Mouse (Mus musculus) lung, postnatal 0 days (tissue): ENCODE measurements around the gene Lpar1. TPM values are rescaled to one million over a fixed set of nuclear protein-coding genes. Genes with fewer than 3 reads are reported as not detected.

ENCODE experiments used
- ATAC-seq: fragments of 200-750 bp; cut with Nextera tagmentation; 2 replicates; pipeline ENCODE4 v1.8.0; 2017; ENCODE audit warnings: moderate library complexity
- DNase-seq: peaks from one replicate; pipeline ENCODE4 v3.0.0-alpha.2; 2016; ENCODE audit warnings: low spot score
- H3K27ac ChIP-seq: fragments of 300-500 bp; sonication (generic); 2 replicates; pipeline ENCODE4 v1.5.1; 2014; ENCODE audit warnings: antibody characterized with exemption, mild to moderate bottlenecking, low read length, mixed read lengths
- H3K27me3 ChIP-seq: fragments of 300-500 bp; sonication (generic); replicated peaks from 2 replicates; pipeline ENCODE4 v1.6.1; 2014; ENCODE audit warnings: low read length, mixed read lengths; ENCODE audit not compliant: insufficient read depth
- H3K36me3 ChIP-seq: fragments of 300-500 bp; sonication (generic); 2 replicates; pipeline ENCODE4 v1.6.1; 2014; ENCODE audit warnings: low read length, mixed read lengths; ENCODE audit not compliant: insufficient read depth
- H3K4me1 ChIP-seq: fragments of 300-500 bp; sonication (generic); 2 replicates; pipeline ENCODE4 v1.6.1; 2014; ENCODE audit warnings: antibody characterized with exemption, low read depth, low read length, mixed read lengths; ENCODE audit not compliant: insufficient read depth
- H3K4me2 ChIP-seq: fragments of 300-500 bp; sonication (generic); replicated peaks from 2 replicates; pipeline ENCODE4 v1.6.1; 2014; ENCODE audit warnings: low read depth, mild to moderate bottlenecking, low read length, moderate library complexity, mixed read lengths
- H3K4me3 ChIP-seq: fragments of 300-500 bp; sonication (generic); 2 replicates; pipeline ENCODE4 v1.5.1; 2014; ENCODE audit warnings: low read depth, low read length
- H3K9ac ChIP-seq: fragments of 300-500 bp; sonication (generic); replicated peaks from 2 replicates; pipeline ENCODE4 v1.6.1; 2014; ENCODE audit warnings: low read depth, mild to moderate bottlenecking
- H3K9me3 ChIP-seq: fragments of 300-500 bp; sonication (generic); 2 replicates; pipeline ENCODE4 v1.6.1; 2016; ENCODE audit warnings: low read length, mixed read lengths
- CTCF ChIP-seq: IDR thresholded peaks from 2 replicates; pipeline ENCODE4 v1.5.1; 2016; ENCODE audit warnings: antibody characterized with exemption, mild to moderate bottlenecking
- EP300 ChIP-seq: IDR thresholded peaks from 2 replicates; pipeline ENCODE4 v1.6.1; 2016; ENCODE audit warnings: antibody characterized with exemption, mild to moderate bottlenecking, control low read depth
- WGBS: fragments of 180-500 bp; shearing (Covaris S2); extraction: QIAGEN DNeasy Blood & Tissue Kit; methylation state at CpG from one replicate; pipeline ENCODE4 v1.1.7; 2014; 5-methylcytosine and 5-hydroxymethylcytosine counted together
- polyA plus RNA-seq: library from polyadenylated mRNA; unstranded; fragments of >200 nt; fragmentation: Nextera tagmentation; extraction: Ambion mirVana; gene quantifications from 2 replicates; pipeline ENCODE4 v1.2.1, GENCODE M21; 2015

The Lpar1 gene
- polyA plus RNA-seq, 1 experiment from 2014 or later: 31.8 TPM

- ATAC-seq (no peak), DNase-seq (no peak)
- H3K4me1 ChIP-seq: peaks cover 5% of the 10 kb centered on the region; the same call in 1 of the 2 replicates
- H3K9me3 ChIP-seq: no peaks in the 10 kb centered on the region
- no peak for TF ChIP-seq EP300
- no peak for TF ChIP-seq CTCF
- no peaks in the 10 kb centered on the region for H3K36me3 ChIP-seq
- H3K4me2 ChIP-seq: no peak overlapping the region
- H3K9ac ChIP-seq: no peak overlapping the region
- no peak overlapping the region for H3K27ac ChIP-seq
- 74% methylated on average over 3 of the region's 3 CpGs for WGBS
- no peaks in the 10 kb centered on the region for H3K27me3 ChIP-seq
- H3K4me3 ChIP-seq: no peak overlapping the region
Observed at GRCm38 (mm10) chr4:58533519-58533918, 20.2 kb downstream of the Lpar1 start.

- 71% methylated on average over 3 of the region's 3 CpGs for WGBS
Observed at GRCm38 (mm10) chr4:58532326-58532725, 21.4 kb downstream of the Lpar1 start.

GRCm38 (mm10) chr4:58530706-58531105, 23.0 kb downstream of the Lpar1 start:
- ATAC-seq (no peak), DNase-seq (no peak)
- Histone ChIP-seq H3K9ac (no peak overlapping the region), H3K4me1 (peaks cover 5% of the 10 kb centered on the region; the same call in 1 of the 2 replicates), H3K36me3 (no peaks in the 10 kb centered on the region), H3K27ac (no peak overlapping the region), H3K4me3 (no peak overlapping the region), H3K4me2 (no peak overlapping the region), H3K27me3 (no peaks in the 10 kb centered on the region), H3K9me3 (no peaks in the 10 kb centered on the region)
- 89% methylated on average over 5 of the region's 5 CpGs for WGBS
- TF ChIP-seq EP300: no peak
- TF ChIP-seq CTCF: no peak

More at GRCm38 (mm10) chr4:58532326-58532725, 21.4 kb downstream of the Lpar1 start:
- Histone ChIP-seq H3K36me3 (no peaks in the 10 kb centered on the region), H3K4me3 (no peak overlapping the region), H3K4me2 (no peak overlapping the region), H3K9ac (no peak overlapping the region), H3K4me1 (peaks cover 5% of the 10 kb centered on the region; the same call in 1 of the 2 replicates), H3K27me3 (no peaks in the 10 kb centered on the region), H3K9me3 (no peaks in the 10 kb centered on the region), H3K27ac (no peak overlapping the region)
- TF ChIP-seq CTCF (no peak), EP300 (no peak)
- DNase-seq (no peak), ATAC-seq (no peak)

GRCm38 (mm10) chr4:58530279-58530678, 23.4 kb downstream of the Lpar1 start:
- no peak for ATAC-seq
- no peak for DNase-seq
- H3K4me1 ChIP-seq: peaks cover 5% of the 10 kb centered on the region; the same call in 1 of the 2 replicates
- no peak overlapping the region for H3K9ac ChIP-seq
- no peak overlapping the region for H3K4me2 ChIP-seq
- H3K4me3 ChIP-seq: no peak overlapping the region
- no peaks in the 10 kb centered on the region for H3K36me3 ChIP-seq
- H3K27ac ChIP-seq: no peak overlapping the region
- TF ChIP-seq EP300: no peak
- TF ChIP-seq CTCF: no peak
- H3K27me3 ChIP-seq: no peaks in the 10 kb centered on the region
- no peaks in the 10 kb centered on the region for H3K9me3 ChIP-seq
- 45% methylated on average over 3 of the region's 3 CpGs for WGBS

- no peak overlapping the region for H3K4me3 ChIP-seq
- DNase-seq (no peak), ATAC-seq (no peak)
- no peak overlapping the region for H3K27ac ChIP-seq
- H3K9ac ChIP-seq: no peak overlapping the region
- 85% methylated on average over 3 of the region's 3 CpGs for WGBS
- no peaks in the 10 kb centered on the region for H3K27me3 ChIP-seq
- no peak overlapping the region for H3K4me2 ChIP-seq
- no peak for TF ChIP-seq EP300
- TF ChIP-seq CTCF: no peak
- H3K9me3 ChIP-seq: no peaks in the 10 kb centered on the region
- no peaks in the 10 kb centered on the region for H3K4me1 ChIP-seq
- no peaks in the 10 kb centered on the region for H3K36me3 ChIP-seq
Observed at GRCm38 (mm10) chr4:58527852-58528251, 25.8 kb downstream of the Lpar1 start.

GRCm38 (mm10) chr4:58521137-58521536, 32.6 kb downstream of the Lpar1 start:
- Histone ChIP-seq H3K9ac (no peak overlapping the region), H3K9me3 (no peaks in the 10 kb centered on the region), H3K27me3 (no peaks in the 10 kb centered on the region), H3K4me3 (no peak overlapping the region), H3K4me2 (no peak overlapping the region), H3K4me1 (no peaks in the 10 kb centered on the region), H3K27ac (no peak overlapping the region), H3K36me3 (no peaks in the 10 kb centered on the region)
- 68% methylated on average over 8 of the region's 8 CpGs for WGBS
- DNase-seq (no peak), ATAC-seq (no peak)
- no peak for TF ChIP-seq EP300
- no peak for TF ChIP-seq CTCF

GRCm38 (mm10) chr4:58520531-58520930, 33.2 kb downstream of the Lpar1 start:
- Histone ChIP-seq H3K4me1 (no peaks in the 10 kb centered on the region), H3K9ac (no peak overlapping the region), H3K4me3 (no peak overlapping the region), H3K27ac (no peak overlapping the region), H3K4me2 (no peak overlapping the region), H3K27me3 (no peaks in the 10 kb centered on the region), H3K36me3 (no peaks in the 10 kb centered on the region), H3K9me3 (no peaks in the 10 kb centered on the region)
- WGBS: 69% methylated on average over 5 of the region's 5 CpGs
- TF ChIP-seq CTCF (no peak), EP300 (no peak)
- no peak for ATAC-seq
- no peak for DNase-seq
